Mouse (Mus musculus) heart, postnatal 0 days (tissue): Measurements from ENCODE around the gene Gnao1. TPM values are rescaled to one million over a fixed set of nuclear protein-coding genes. Genes with fewer than 3 reads are reported as not detected.
A peak's percentile ranks its signal among the peaks of the same experiment; 100 is the strongest.

Experiments used
- ATAC-seq: fragments of 200-750 bp; cut with Nextera tagmentation; 2 replicates; pipeline ENCODE4 v1.8.0; 2017; ENCODE audit warnings: low read depth, moderate number of reproducible peaks, moderate library complexity; ENCODE audit not compliant: insufficient read depth
- DNase-seq: peaks from one replicate; pipeline ENCODE4 v3.0.0-alpha.2; 2016; ENCODE audit warnings: low spot score
- H3K27ac ChIP-seq: fragments of 300-500 bp; sonication (generic); 2 replicates; pipeline ENCODE4 v1.5.1; 2014; ENCODE audit warnings: low read depth, mild to moderate bottlenecking
- H3K27me3 ChIP-seq: fragments of 300-500 bp; sonication (generic); 2 replicates; pipeline ENCODE4 v1.6.1; 2014; ENCODE audit warnings: low read length, mixed read lengths; ENCODE audit not compliant: control insufficient read depth, insufficient read depth
- H3K36me3 ChIP-seq: fragments of 300-500 bp; sonication (generic); replicated peaks from 2 replicates; pipeline ENCODE4 v1.6.1; 2014; ENCODE audit warnings: low read length, mixed read lengths; ENCODE audit not compliant: control insufficient read depth, insufficient read depth
- H3K4me1 ChIP-seq: fragments of 300-500 bp; sonication (generic); 2 replicates; pipeline ENCODE4 v1.6.1; 2014; ENCODE audit warnings: antibody characterized with exemption; ENCODE audit not compliant: control insufficient read depth, insufficient read depth
- H3K4me2 ChIP-seq: fragments of 300-500 bp; sonication (generic); 2 replicates; pipeline ENCODE4 v1.6.1; 2014; ENCODE audit warnings: low read depth, mild to moderate bottlenecking, low read length, moderate library complexity
- H3K4me3 ChIP-seq: fragments of 300-500 bp; sonication (generic); 2 replicates; pipeline ENCODE4 v1.5.1; 2014; ENCODE audit warnings: low read depth, low read length
- H3K9ac ChIP-seq: fragments of 300-500 bp; sonication (generic); replicated peaks from 2 replicates; pipeline ENCODE4 v1.6.1; 2014; ENCODE audit warnings: low read depth, low read length, mixed read lengths
- H3K9me3 ChIP-seq: fragments of 300-500 bp; sonication (generic); replicated peaks from 2 replicates; pipeline ENCODE4 v1.6.1; 2016; ENCODE audit warnings: low read length; ENCODE audit not compliant: control insufficient read depth
- CTCF ChIP-seq: IDR thresholded peaks from 2 replicates; pipeline ENCODE4 v1.5.1; 2016; ENCODE audit warnings: antibody characterized with exemption, control low read depth, low read depth
- EP300 ChIP-seq: IDR thresholded peaks from 2 replicates; pipeline ENCODE4 v1.6.1; 2016; ENCODE audit warnings: antibody characterized with exemption, low read depth
- WGBS: fragments of 180-500 bp; shearing (Covaris S2); extraction: QIAGEN DNeasy Blood & Tissue Kit; methylation state at CpG from one replicate; pipeline ENCODE4 v1.1.7; 2014; 5-methylcytosine and 5-hydroxymethylcytosine counted together
- polyA plus RNA-seq: library from polyadenylated mRNA; unstranded; fragments of >200 nt; fragmentation: Nextera tagmentation; extraction: Ambion mirVana; gene quantifications from 2 replicates; pipeline ENCODE4 v1.2.1, GENCODE M21; 2015
- total RNA-seq: library from RNA; depleted of rRNA; stranded (reverse); fragments of >200 nt; gene quantifications from 2 replicates; pipeline ENCODE4 v1.2.3, GENCODE M21; 2014; ENCODE audit warnings: low replicate concordance

Gene Gnao1
- total and polyA plus RNA-seq, 2 experiments from 2014 or later = 5.9 to 10.7 TPM

- H3K36me3 ChIP-seq = no peaks in the 10 kb centered on the region
- WGBS = 93% methylated on average over 1 of the region's 1 CpGs
- H3K4me2 ChIP-seq = no peak overlapping the region
- peaks cover 14% of the 10 kb centered on the region for H3K27me3 ChIP-seq
- H3K27ac ChIP-seq = no peak overlapping the region
- no peak overlapping the region for H3K4me3 ChIP-seq
- H3K9ac ChIP-seq = no peak overlapping the region
- no peak for DNase-seq
- peaks cover 17% of the 10 kb centered on the region for H3K4me1 ChIP-seq
- ATAC-seq = no peak
- no peak for TF ChIP-seq CTCF
- TF ChIP-seq EP300 = no peak
- no peaks in the 10 kb centered on the region for H3K9me3 ChIP-seq
These were observed 7.6 kb downstream of the Gnao1 start for GRCm38 (mm10) chr8:93817366-93817765.

GRCm38 (mm10) chr8:93819929-93820328 is 10.2 kb downstream of the Gnao1 start:
- Histone ChIP-seq H3K9me3 (no peaks in the 10 kb centered on the region), H3K9ac (no peak overlapping the region), H3K4me1 (peaks cover 7% of the 10 kb centered on the region), H3K36me3 (no peaks in the 10 kb centered on the region), H3K4me3 (no peak overlapping the region), H3K27me3 (no peaks in the 10 kb centered on the region), H3K4me2 (no peak overlapping the region), H3K27ac (no peak overlapping the region)
- DNase-seq = no peak
- ATAC-seq = no peak
- WGBS = 54% methylated on average over 4 of the region's 4 CpGs
- TF ChIP-seq CTCF = no peak
- no peak for TF ChIP-seq EP300

- Histone ChIP-seq H3K9me3 (no peaks in the 10 kb centered on the region), H3K27me3 (no peaks in the 10 kb centered on the region), H3K36me3 (no peaks in the 10 kb centered on the region), H3K27ac (no peak overlapping the region), H3K4me1 (peaks cover 7% of the 10 kb centered on the region), H3K4me3 (no peak overlapping the region), H3K4me2 (no peak overlapping the region), H3K9ac (no peak overlapping the region)
- DNase-seq = no peak
- no peak for ATAC-seq
- whole genome bisulfite sequencing = 91% methylated on average over 7 of the region's 7 CpGs
- TF ChIP-seq EP300 = no peak
- no peak for TF ChIP-seq CTCF
These were observed 11.6 kb downstream of the Gnao1 start for GRCm38 (mm10) chr8:93821327-93821726.

- H3K27me3 ChIP-seq = no peaks in the 10 kb centered on the region
- 71% methylated on average over 4 of the region's 4 CpGs for WGBS
- H3K9me3 ChIP-seq = no peaks in the 10 kb centered on the region
- DNase-seq (no peak), ATAC-seq (no peak)
- H3K4me1 ChIP-seq = peaks cover 7% of the 10 kb centered on the region
- no peak for TF ChIP-seq CTCF
- no peak for TF ChIP-seq EP300
- no peak overlapping the region for H3K27ac ChIP-seq
- H3K4me3 ChIP-seq = no peak overlapping the region
- H3K9ac ChIP-seq = no peak overlapping the region
- H3K4me2 ChIP-seq = no peak overlapping the region
- no peaks in the 10 kb centered on the region for H3K36me3 ChIP-seq
These were observed 15.6 kb downstream of the Gnao1 start for GRCm38 (mm10) chr8:93825317-93825716.

GRCm38 (mm10) chr8:93830626-93831025 is 20.9 kb downstream of the Gnao1 start:
- no peak for TF ChIP-seq CTCF
- no peak for TF ChIP-seq EP300
- ATAC-seq (peak; percentile 24; the same call in 1 of the 2 replicates), DNase-seq (peak; percentile 35)
- no peaks in the 10 kb centered on the region for H3K27me3 ChIP-seq
- no peak overlapping the region for H3K4me2 ChIP-seq
- H3K36me3 ChIP-seq = no peaks in the 10 kb centered on the region
- WGBS = 76% methylated on average over 3 of the region's 3 CpGs
- H3K4me1 ChIP-seq = peaks cover 10% of the 10 kb centered on the region; the same call in 1 of the 2 replicates
- no peaks in the 10 kb centered on the region for H3K9me3 ChIP-seq
- 0 out of 2 replicates have a peak overlapping the region, but pooled peaks have one; percentile 15 for H3K27ac ChIP-seq
- H3K9ac ChIP-seq = no peak overlapping the region
- H3K4me3 ChIP-seq = no peak overlapping the region

- H3K4me1 ChIP-seq = peaks cover 13% of the 10 kb centered on the region
- TF ChIP-seq EP300 (no peak), CTCF (no peak)
- no peak overlapping the region for H3K4me2 ChIP-seq
- H3K9me3 ChIP-seq = no peaks in the 10 kb centered on the region
- ATAC-seq (no peak), DNase-seq (no peak)
- no peak overlapping the region for H3K9ac ChIP-seq
- H3K36me3 ChIP-seq = no peaks in the 10 kb centered on the region
- WGBS = 65% methylated on average over 5 of the region's 5 CpGs
- H3K27ac ChIP-seq = no peak overlapping the region
- no peak overlapping the region for H3K4me3 ChIP-seq
- no peaks in the 10 kb centered on the region for H3K27me3 ChIP-seq
These were observed 26.0 kb downstream of the Gnao1 start for GRCm38 (mm10) chr8:93835771-93836170.
